9 mouse cellular contexts compared by ENCODE assay signal in the genomic region with DNA sequence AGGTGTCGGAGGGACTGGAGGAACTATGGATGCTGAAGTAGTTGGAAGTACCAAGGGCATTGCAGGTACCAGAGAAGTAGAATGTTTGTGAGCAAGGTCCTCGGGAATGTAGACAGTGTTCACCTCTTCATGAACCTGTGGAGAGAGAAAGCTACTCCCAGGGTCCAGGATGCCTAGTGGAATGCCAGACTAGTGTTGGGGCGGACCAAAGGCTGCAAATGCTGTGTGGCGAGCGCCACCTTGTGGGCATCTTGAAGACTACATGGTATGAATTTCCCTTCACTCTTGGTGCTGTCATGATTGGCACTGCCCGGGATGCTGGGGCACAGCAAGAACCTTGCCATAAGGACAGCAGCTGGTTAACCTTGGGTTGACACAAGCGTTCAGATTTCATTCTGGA. TPM values are rescaled to one million over a fixed set of nuclear protein-coding genes. Genes with fewer than 3 reads are reported as not detected.
DNase-seq lines count a peak whose midpoint lies in the region; ATAC-seq lines count a peak whose summit lies in the region.
"Had no signal": no experiment of that assay in that cellular context is flagged by ENCODE, and none has a peak within 500 bp of the region (broad histone marks: within the 10 kb centered on the region; RNA-seq: fewer than 3 reads in every experiment).

No protein-coding gene starts in this region.

- H3K4me3 ChIP-seq in embryonic facial prominence, embryonic 10.5 days: no peak overlapping the region
- H3K4me3 ChIP-seq in liver, embryonic 13.5 days (replicated peaks): no peak overlapping the region
- no peak overlapping the region for H3K4me3 ChIP-seq in neural tube, embryonic 15.5 days (replicated peaks)
- H3K4me3 ChIP-seq: limb, embryonic 13.5 days had no signal

- no peak overlapping the region for H3K4me2 ChIP-seq in liver, embryonic 13.5 days
- H3K4me2 ChIP-seq in neural tube, embryonic 15.5 days: peak overlapping the region; percentile 22
- H3K4me2 ChIP-seq: limb, embryonic 13.5 days had no signal

- peak; percentile 81 for DNase-seq in ES-CJ7 (ENCODE audit: low read depth, low spot score)
- peak; percentile 70 to 76 for DNase-seq in adrenal gland, postnatal 36 days
- DNase-seq in embryonic facial prominence, embryonic 10.5 days (ENCODE audit: low spot score): peak; percentile 81
- DNase-seq in heart, postnatal 10 days: peak; percentile 68 to 85
- peak; percentile 67 for DNase-seq in kidney, postnatal 14 days
- DNase-seq in liver, embryonic 13.5 days: peak; percentile 18
- peak; percentile 74 for DNase-seq in thymus, postnatal 4 days

- no peak overlapping the region for H3K9ac ChIP-seq in liver, embryonic 13.5 days
- no peak overlapping the region for H3K9ac ChIP-seq in neural tube, embryonic 15.5 days (replicated peaks)
- H3K9ac ChIP-seq: limb, embryonic 13.5 days had no signal

- no peak for ATAC-seq in liver, embryonic 13.5 days (ENCODE audit: low read depth)
- ATAC-seq in neural tube, embryonic 15.5 days (ENCODE audit: low FRiP score): peak; percentile 32; the same call in 1 of the 2 replicates

- no peaks in the 10 kb centered on the region for H3K36me3 ChIP-seq in embryonic facial prominence, embryonic 10.5 days (replicated peaks)
- H3K36me3 ChIP-seq in liver, embryonic 13.5 days: no peaks in the 10 kb centered on the region
- H3K36me3 ChIP-seq in neural tube, embryonic 15.5 days: no peaks in the 10 kb centered on the region
- H3K36me3 ChIP-seq: limb, embryonic 13.5 days had no signal

- no peak overlapping the region for H3K27ac ChIP-seq in embryonic facial prominence, embryonic 10.5 days (replicated peaks)
- no peak overlapping the region for H3K27ac ChIP-seq in liver, embryonic 13.5 days
- no peak overlapping the region for H3K27ac ChIP-seq in neural tube, embryonic 15.5 days (replicated peaks)
- H3K27ac ChIP-seq: limb, embryonic 13.5 days had no signal

- 14% methylated on average over 7 of the region's 7 CpGs for whole genome bisulfite sequencing in embryonic facial prominence, embryonic 10.5 days
- 13% methylated on average over 7 of the region's 7 CpGs for WGBS in liver, embryonic 13.5 days (ENCODE audit: insufficient replicate concordance)
- WGBS in neural tube, embryonic 15.5 days: 12% methylated on average over 7 of the region's 7 CpGs

- no peaks in the 10 kb centered on the region for H3K9me3 ChIP-seq in embryonic facial prominence, embryonic 10.5 days
- no peaks in the 10 kb centered on the region for H3K9me3 ChIP-seq in liver, embryonic 13.5 days (replicated peaks)
- H3K9me3 ChIP-seq in neural tube, embryonic 15.5 days (replicated peaks): no peaks in the 10 kb centered on the region
- H3K9me3 ChIP-seq: limb, embryonic 13.5 days had no signal

- H3K27me3 ChIP-seq in embryonic facial prominence, embryonic 10.5 days (replicated peaks; ENCODE audit: low read depth, poor library complexity, severe bottlenecking): peaks cover 99% of the 10 kb centered on the region
- H3K27me3 ChIP-seq in liver, embryonic 13.5 days: peaks cover 81% of the 10 kb centered on the region
- peaks cover 11% of the 10 kb centered on the region; the same call in 1 of the 2 replicates for H3K27me3 ChIP-seq in neural tube, embryonic 15.5 days (replicated peaks)

- H3K4me1 ChIP-seq in embryonic facial prominence, embryonic 10.5 days: peaks cover 40% of the 10 kb centered on the region
- H3K4me1 ChIP-seq in liver, embryonic 13.5 days (replicated peaks): 0 out of 2 replicates have a peak, but pooled peaks cover 2% of the 10 kb centered on the region
- peaks cover 45% of the 10 kb centered on the region for H3K4me1 ChIP-seq in neural tube, embryonic 15.5 days

- intact Hi-C loops in heart, postnatal 10 days (cut with DNase I): loop anchor here (1.0 to 2.0 kb wide), 3 partner anchors 48 to 224 kb away; no protein-coding TSS in a partner anchor

RNA-seq across cellular contexts. Expression of gene Rhcg, which starts 22.6 kb away (rescaled TPM):
- 10 to 100 TPM; 16.5 to 56.2 TPM for total RNA-seq in adrenal gland, postnatal 36 days (2021)
- polyA plus RNA-seq in embryonic facial prominence, embryonic 10.5 days (2016; fragmentation: Nextera tagmentation; extraction: Ambion mirVana): 0.51 TPM in 1 of 2 replicates, not detected in the other
- total RNA-seq in heart, postnatal 10 days (2021): under 1 TPM in 1 of 2 experiments, not detected in 1; 0.26 TPM
- polyA plus RNA-seq in liver, embryonic 13.5 days (2015; fragmentation: Nextera tagmentation; extraction: Ambion mirVana): 0.09 TPM in 1 of 2 replicates, not detected in the other
- polyA plus RNA-seq in neural tube, embryonic 15.5 days (2015; fragmentation: Nextera tagmentation; extraction: Ambion mirVana): 5.4 and 6.5 TPM in 2 replicates
- polyA plus RNA-seq: limb, embryonic 13.5 days had no signal

Comparison
In these comparisons a context has a peak if more than half of its experiments do, and no peak if none do; other contexts are left out.
1. DNase-seq: peak in every context shown above with its lines; median percentile 81 in ES-CJ7; 81 in embryonic facial prominence, embryonic 10.5 days; 76 in heart, postnatal 10 days; 74 in thymus, postnatal 4 days; 73 in adrenal gland, postnatal 36 days; 67 in kidney, postnatal 14 days; 18 in liver, embryonic 13.5 days.